Mouse (Mus musculus) layer of hippocampus, adult 9-10 months (tissue): ENCODE results near the gene Gm4792.
A peak's percentile ranks its signal among the peaks of the same experiment; 100 is the strongest.

Experiments
- DNase-seq: peaks from one replicate; pipeline ENCODE4 v3.0.0; 2022; ENCODE audit warnings: low spot score

The Gm4792 gene

DNA sequence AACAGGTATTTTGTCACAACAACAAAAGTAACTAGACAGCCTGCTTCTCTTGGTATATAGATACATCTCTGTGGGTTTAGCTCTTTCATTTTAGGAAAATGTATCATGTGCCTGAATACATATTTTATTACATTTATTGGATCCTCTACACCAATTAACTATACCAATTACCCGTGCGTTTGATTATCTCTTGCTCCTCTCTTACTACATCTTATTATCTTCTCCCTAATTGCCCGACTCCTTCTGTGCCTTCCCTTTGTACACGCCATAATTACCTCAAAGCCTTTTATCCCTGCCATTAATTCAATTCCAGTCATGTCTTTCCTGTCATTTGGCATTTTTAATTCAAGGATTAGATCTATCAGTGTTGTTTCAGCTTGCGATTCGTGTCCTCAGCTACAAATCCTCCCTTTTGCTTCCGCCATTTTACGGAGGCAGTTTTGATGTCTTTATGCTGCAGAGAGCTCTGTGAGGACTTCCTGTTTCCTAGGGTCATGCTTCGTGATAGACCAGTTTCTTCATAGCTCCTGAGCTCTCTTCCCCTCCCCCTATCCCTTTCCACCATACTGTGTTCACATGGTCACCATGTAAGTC lies 5.7 kb upstream of the Gm4792 start:
- DNase-seq, result no peak

DNA sequence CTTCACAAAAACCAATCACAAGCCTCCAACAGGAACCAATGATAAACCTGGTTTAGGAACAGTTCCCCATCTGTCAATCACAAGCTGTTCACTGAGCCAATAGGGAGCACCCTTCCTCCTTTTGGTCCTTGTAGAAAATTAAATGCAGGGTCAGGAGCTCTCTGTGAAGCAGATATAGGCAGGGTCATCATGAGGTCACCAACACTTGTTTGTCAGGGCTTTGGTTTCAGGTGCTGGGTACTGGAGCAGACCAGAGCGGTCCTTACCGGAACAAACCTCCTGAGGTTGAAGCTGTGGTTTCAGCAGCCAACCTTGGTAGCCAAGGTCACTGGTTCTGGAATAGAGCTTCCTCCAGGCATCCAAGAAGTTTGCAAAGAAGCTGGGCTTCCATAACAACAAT lies 798 bp upstream of the Gm4792 start:
- DNase-seq, result no peak

DNA sequence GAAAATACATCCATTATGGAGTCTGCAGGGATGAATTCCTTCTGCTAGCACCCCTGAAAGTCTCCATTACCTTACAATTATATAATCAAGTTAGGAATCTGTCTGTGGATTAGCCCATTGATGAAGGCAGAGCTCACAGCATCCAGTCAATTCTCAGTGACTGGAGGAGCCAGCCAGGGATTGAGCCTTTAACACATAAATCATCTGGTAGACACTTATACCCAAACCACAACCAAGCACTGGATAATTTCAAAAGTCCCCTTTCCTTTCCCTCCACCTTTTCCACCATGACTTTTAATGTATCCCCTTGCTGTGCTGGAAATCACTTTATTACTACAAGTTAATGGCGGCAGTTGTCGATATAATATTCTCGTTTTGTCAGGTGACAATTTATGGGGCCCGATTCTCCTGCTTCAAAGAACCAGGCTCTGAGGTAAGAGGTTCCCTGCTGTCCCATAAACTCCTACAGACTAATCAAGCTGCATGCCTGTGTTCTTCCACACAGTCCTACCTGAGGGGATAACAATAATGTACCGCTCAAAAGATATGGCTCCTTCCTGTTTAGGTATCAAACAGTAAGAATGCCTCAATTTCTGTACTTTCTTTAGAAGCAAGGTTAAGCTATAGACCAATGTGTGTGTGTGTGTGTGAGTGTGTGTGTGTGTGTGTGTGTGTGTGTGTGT lies 2.4 kb downstream of the Gm4792 start:
- DNase-seq, result no peak

DNA sequence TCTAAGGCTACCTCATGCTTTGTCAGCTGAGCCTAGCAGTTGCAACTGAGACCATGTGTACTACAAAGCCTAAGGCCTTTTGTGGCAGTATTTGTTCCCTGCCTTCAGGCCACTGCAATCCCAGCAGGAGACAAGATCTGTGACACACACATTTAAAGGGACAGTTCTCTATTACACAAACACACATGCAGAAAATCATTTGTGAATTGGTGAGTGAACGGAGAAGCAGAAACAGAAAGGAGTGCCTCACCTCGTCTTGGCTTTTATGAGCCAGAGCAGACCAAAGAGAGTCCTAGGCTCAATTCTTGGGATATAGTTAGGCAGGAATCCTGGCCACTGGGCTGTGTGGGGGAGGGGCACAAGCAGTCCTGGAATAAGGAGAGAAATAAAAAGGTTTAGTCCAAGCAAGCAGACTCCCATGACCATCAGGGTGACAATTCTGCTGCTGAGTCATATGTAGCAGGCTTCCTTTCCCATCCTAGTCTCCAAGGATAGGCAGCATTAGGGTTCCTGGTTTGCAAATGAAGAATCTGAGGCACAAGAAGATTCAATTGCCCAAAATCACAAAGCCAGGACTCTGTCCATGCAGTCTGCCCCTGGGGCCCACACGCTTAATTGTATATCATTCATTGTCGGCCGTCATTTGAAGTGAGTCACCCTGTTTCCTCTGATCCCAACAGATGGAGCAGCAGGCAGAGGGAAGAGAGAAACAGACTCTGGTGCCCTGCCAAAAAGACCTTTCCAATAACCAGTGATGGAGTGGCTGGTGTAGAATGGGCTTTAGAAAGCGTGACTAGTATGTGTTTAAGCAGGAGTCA lies 3.4 kb downstream of the Gm4792 start:
- no peak for DNase-seq

DNA sequence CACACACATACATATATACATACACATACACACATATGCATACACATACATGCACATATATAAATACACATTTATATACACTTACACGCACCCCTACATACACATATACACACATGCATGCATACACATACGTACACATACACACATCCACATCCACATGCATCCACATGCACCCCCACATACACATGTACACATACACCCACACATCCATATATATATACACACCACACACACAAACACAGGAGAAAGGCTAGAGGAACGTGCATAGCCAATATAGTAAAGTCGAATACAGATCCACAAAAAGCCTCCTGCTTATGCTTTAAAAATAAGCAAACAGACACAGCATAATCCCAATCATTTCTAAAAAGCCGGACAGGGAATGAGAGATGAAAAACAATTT lies 4.1 kb downstream of the Gm4792 start:
- no peak for DNase-seq

DNA sequence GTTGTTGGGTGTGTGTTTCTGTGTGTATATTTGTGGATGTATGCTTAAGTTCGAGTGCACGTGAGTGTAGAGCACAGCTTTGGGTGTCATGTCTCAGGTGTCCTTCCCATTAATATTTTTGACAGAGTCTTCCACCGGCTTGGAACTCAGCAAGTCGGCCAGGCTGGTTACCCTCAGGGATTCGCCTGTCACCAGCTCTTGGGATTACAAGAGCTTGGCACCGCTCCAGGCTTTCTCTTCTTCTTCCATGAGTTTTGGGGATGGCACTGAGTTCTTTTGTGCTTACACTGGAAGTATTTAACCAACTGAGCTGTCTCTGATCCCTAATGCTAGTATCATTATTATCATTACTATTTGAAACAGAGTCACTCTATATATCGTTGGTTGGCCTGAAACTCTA lies 15.7 kb downstream of the Gm4792 start:
- DNase-seq, result no peak

DNA sequence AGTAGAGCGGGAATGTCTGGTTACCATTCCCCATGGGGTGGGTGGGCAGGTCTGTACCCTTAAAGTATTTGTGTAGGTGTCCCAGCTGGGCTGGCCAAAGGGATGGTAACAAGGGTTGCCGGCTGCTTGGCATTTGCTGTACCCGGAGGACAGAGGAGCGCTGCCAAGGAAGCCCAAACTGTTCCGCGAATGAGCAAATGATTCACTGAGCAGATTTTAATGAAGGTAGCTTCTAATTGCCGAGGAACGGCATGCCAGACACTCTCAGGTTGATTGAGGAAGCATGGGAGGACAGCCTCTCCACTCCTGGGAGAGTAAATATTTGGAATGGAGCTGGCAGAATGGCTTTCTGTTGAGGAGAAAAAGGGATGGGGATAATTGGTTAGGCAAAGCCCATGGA lies 16.3 kb downstream of the Gm4792 start:
- DNase-seq, result no peak

DNA sequence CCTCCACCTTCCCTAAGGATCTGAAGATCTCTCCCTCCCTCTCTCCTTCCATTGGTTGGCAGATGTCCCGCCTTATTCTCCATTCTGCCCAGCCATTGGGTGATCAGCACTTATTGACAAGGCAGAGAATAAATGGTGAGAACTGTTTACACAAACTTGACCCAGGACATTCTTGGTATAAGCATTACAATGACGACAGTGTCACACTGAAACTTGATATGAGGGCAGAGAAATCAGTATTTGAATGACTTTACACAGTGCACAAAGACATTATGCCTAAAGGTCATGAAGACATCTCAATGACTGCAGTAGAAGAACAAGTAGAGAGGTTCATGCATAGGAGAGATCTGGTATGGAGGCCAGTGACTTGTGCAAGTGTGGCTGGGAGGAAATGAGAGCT lies 22.0 kb downstream of the Gm4792 start:
- no peak for DNase-seq

DNA sequence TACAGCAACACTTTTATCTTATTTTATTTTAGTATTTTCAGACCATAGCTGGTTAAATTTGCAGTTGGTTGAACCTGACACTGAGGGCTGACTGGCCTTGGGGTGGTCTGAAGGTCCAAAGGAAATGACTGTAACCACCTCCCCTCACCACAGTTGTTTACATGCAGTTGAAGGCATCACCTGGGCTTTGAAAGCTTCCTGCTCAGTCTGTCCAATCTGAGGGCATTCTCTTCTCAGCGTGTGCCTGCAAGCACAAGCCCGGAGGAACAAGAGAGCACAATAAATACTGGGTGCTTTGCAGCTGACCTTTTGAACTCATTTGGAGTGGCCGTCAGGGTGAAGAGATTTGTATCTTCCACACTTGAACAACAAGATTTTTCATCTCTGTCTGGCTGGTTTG lies 23.2 kb downstream of the Gm4792 start:
- no peak for DNase-seq

DNA sequence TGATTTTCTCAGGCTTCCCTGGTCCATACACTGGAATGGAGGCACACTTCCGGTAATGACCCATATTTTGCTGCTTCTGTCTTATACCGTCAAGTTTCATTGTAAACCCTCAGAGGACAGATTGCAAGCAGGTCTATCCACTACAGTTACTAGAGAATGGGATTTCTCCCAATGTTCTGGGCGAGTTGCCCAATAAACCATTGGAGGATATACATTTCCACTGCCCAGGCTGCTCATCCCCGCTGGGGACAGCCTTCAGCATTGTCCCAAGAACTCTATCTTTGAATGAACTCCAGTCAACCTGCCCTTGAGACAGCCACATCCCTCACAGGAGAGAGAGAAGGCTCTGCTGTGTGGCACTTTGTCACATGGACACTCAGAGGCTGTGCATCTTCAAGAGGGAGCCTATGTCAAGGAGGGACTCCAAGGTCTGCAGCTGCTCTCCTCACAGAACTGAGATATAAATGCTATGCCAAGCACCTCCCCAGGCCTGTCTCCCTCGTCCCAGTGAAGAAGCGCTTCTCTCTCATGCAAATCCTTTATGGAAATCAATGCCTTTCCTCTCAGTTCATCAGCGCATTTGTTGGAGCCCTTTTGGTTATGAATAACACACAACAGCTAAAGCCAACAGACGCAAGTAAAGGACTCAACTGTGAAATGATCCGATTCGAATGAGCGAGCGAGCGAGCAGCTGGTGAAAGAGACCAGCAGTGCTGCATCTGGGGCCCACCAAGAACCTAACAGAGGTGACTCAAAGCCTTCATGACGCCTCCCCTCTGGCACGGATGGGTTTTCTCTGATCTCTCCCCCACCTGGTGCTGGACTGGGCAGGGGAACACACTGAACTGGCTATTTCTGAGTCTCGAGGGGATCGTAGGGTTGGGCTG lies 32.6 kb downstream of the Gm4792 start:
- no peak for DNase-seq

DNA sequence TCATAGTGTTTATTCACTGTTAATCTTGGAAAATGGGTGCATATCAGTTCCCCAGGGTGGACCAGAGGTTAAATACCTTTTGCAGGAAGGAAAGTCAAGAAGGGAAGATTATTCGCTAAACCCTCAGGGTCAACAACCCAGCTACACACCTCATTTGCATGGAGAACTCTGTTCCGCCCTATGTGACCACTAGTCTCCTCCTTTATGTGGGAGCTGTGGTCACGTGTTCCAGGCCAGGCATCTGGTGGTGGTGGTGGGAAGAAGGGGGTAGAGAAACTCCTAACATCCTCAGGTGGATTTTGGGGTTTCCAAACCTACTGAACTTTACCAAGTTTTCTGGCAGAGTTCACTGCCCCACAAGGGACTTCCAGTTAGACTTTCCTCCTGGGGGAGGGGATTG lies 35.3 kb downstream of the Gm4792 start:
- DNase-seq, result no peak

DNA sequence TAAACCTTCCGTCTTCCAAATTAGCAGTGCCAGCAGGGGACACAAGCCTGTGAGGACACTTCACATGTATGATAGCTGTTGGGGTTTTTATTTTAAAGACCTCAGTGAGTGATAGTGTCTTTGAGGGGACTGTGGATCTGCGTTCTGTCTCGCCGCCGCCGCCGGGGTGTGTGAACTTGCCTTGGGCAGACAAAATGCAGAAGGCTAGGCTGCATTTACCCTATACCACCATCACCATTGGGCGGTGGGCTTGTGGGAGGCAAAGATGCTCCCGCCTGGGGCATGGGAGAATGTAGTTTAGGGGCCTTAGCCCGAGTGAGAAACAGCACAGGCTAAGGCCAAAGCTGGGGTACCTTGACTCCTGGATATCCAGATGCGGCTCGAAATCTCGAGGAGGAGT lies 35.9 kb downstream of the Gm4792 start:
- no peak for DNase-seq

DNA sequence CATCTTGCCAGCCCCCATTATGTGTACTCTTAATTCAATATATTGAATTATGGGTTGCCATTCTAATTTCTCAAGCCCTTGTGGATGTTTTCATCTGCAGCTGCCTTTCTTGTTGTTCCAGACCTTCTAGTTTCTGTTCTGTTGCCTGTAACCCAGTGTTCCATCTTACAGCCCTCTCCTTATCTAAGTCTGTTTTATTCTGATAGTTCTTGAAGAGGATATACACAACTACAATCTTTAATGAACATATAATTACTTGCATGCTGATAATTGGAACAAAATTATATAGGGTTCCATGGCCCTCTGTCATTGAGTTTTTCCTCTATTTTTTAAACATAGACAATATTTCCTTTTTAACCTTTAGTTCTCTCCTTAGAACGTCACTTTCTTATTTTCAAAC lies 38.0 kb downstream of the Gm4792 start:
- no peak for DNase-seq

DNA sequence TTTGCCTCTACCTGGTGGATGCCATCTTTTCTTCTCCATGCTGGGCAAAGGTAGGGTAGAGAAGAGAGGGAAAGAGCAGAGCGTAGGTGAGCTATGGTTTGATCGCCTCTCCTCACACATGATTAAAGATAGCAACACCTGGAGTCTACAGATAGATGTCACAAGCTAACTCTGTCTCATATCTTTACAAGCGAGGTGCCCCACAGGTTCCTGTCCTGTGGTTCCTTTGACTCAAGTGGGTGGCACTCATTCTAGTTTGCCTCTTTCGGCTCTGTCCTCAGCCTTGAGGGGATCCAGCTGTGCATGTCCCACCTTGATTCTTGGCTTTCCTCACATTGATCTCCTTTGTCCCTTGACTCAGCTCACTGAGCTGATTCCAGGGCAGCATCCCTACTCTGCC lies 42.0 kb downstream of the Gm4792 start:
- no peak for DNase-seq

DNA sequence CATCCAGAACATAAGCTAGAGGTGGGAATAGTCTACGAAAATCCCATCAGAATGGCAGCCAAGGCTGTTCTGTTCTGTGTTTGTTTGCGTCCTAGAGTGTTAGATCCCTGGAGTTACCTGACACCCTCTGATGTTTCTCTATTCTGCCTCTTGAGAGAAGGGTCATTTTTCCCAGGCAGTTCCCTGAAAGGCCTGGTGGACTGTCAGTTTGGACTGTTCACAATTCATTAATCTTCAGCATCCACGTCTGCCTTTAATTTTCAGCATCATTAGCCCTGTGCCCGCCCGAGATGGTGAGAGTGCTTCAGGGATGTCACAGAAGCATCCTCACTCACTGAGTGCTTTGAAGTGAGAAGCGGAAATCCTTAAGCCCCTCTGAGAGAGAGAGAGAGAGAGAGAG lies 42.8 kb downstream of the Gm4792 start:
- DNase-seq, result no peak

DNA sequence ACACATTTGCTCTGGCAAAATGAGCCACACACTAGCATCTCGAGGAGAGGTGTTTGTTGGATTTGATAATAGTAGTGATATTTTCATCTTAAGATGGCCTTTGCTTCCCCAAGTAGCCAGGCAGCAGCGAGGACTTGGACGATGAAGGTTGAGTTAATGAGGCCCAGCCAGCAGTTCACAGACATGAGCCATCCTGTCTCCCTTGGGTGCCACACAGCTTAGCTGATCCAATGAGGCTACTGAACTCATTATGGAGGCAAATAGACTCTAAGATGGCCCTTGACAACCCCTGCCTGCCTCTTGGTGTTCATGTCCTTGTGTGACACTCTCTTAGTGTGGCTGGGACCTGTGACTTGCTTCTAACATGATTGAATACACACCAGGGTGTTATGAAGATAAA lies 43.7 kb downstream of the Gm4792 start:
- DNase-seq, result no peak

DNA sequence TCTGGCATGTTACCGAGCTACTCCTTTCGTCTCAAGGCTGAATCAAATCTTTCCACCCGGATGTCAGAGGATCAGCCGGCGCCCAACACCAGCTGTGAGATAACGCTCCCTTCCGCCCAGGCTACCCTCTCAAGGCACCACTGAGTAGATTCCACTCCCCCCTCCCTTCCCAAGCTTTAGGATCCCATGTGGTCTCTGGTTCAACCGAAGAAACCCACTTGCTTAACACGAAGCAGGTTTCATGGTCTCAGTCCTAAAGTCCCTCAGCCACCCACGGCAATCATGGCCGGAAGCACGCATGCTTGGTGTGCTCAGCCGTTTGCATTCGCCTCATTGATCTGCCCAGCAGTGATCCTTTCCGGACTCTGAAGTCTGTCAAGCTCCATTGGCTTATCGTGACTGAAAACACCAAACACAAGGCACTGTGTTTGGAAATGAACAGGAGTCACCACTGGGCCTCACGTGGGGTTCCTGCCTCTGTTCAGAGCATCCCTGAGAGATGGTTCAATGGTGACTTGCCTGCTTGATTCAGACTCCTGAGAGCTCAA lies 45.2 kb downstream of the Gm4792 start:
- no peak for DNase-seq

DNA sequence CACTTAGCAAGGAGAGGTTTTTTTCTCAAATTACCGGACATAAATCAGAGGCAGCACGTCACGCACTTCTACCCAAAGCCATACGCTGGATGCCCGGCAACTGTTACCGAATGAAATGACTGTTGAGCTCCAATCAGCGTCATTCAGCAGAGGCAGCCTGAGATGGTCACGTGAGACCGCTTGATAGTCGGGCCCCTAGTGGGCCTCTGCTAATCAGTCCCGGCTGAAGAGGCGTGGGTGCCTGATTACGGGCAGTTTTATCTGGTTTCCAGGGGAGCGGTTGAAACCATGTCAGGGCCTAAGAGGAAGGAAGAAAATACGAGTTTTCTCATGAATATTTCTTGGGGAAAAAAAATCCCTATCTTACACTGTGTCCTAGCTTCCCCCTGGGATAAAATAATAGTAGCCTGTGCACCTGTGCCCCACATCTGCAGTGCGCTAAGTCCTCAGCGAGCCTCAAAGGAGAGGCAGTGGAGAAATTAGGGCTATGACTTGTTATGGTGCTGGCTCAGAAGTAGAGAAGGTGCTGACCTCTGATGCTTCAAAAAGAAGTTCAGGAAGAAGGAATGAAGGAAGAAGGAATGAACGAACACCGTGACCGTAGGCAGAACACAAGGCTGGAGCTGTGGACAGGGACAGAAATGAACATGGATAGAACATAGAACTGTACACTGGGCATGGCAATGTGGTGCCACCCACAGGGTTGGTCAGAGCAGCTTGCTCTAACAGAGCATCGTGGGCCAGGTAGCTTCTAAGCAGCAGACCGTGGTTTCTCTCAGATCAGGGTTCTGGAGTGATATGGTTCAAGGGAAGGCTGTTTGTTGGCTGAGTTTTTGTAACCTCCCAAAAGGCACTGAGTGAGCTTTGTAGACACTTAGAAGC lies 48.7 kb downstream of the Gm4792 start:
- peak; percentile 9 for DNase-seq

DNA sequence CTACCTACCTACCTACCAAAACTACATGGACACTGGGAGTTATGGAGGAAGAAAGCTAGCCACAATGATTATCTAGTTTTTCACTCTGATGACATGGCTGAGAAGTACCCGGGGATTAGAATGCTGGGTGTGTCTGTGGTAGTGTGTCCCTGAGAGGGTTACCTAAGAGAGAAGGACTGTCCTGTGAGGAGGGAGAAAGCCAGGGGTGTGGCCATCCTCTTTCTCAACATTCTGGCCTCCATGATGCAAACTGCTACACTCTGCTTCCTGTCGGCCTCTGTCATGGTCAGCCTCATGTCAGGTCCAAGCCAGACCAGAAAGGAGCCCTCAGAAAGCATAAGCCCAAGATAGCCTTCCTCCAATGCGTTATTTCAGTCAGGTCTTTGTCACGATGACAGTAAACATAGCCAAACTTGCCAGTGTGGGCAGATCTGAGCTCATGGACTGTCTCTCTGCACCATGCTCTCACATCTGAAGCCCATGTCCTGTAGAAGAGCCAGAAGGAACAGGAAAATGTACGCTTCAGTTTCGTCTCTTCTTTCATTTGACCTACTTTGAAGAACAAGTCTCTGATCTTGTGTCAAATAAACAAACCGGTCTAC lies 50.7 kb downstream of the Gm4792 start:
- no peak for DNase-seq
